ENCODE assay signal across 11 mouse cellular contexts in genomic region chrX:72275372-72275663, GRCm38 (mm10). TPM values are rescaled to one million over a fixed set of nuclear protein-coding genes. Genes with fewer than 3 reads are reported as not detected.
A peak's percentile ranks its signal among the peaks of the same experiment; 100 is the strongest.
DNase-seq lines count a peak whose midpoint lies in the region; ATAC-seq lines count a peak whose summit lies in the region.
"Had no signal": no experiment of that assay in that cellular context is flagged by ENCODE, and none has a peak within 500 bp of the region (broad histone marks: within the 10 kb centered on the region; RNA-seq: fewer than 3 reads in every experiment).

No protein-coding gene starts in this region.

- H3K36me3 ChIP-seq in embryonic facial prominence, embryonic 10.5 days (replicated peaks) = peaks cover under 1% of the 10 kb centered on the region; the same call in 1 of the 2 replicates
- H3K36me3 ChIP-seq in hindbrain, embryonic 12.5 days = no peaks in the 10 kb centered on the region
- H3K36me3 ChIP-seq in midbrain, embryonic 12.5 days = no peaks in the 10 kb centered on the region

- DNase-seq in heart, adult 8-10 months (ENCODE audit: low spot score) = peak; percentile 4
- no peak for DNase-seq in heart, adult 11 months
- DNase-seq in embryonic facial prominence, embryonic 10.5 days (ENCODE audit: low spot score) = no peak
- DNase-seq in urinary bladder, postnatal 36 days (ENCODE audit: low spot score in 2 of 2) = no peak
- DNase-seq in urinary bladder, postnatal 4 days (ENCODE audit: low spot score in 2 of 2) = no peak
- DNase-seq in frontal cortex, postnatal 36 days (ENCODE audit: low spot score in 2 of 2) = no peak
- DNase-seq: cerebellum, adult 18-20 months had no signal

- H3K4me3 ChIP-seq in embryonic facial prominence, embryonic 10.5 days = peak overlapping the region; percentile 59
- H3K4me3 ChIP-seq in hindbrain, embryonic 12.5 days = no peak overlapping the region; the same call in 1 of the 2 replicates
- H3K4me3 ChIP-seq in midbrain, embryonic 12.5 days = no peak overlapping the region

- peak overlapping the region; percentile 66; the same call in 1 of the 2 replicates for H3K27ac ChIP-seq in embryonic facial prominence, embryonic 10.5 days (replicated peaks)
- no peak overlapping the region for H3K27ac ChIP-seq in hindbrain, embryonic 12.5 days
- H3K27ac ChIP-seq in midbrain, embryonic 12.5 days (replicated peaks) = no peak overlapping the region

- peak overlapping the region; percentile 61 for H3K4me2 ChIP-seq in hindbrain, embryonic 12.5 days (replicated peaks)
- peak overlapping the region; percentile 61; the same call in 1 of the 2 replicates for H3K4me2 ChIP-seq in midbrain, embryonic 12.5 days (replicated peaks)

- 0 out of 2 replicates have a peak, but pooled peaks have one; percentile 15 for ATAC-seq in hindbrain, embryonic 12.5 days (ENCODE audit: low FRiP score)
- no peak; the same call in 1 of the 2 replicates for ATAC-seq in midbrain, embryonic 12.5 days (ENCODE audit: low FRiP score, low read depth)

- H3K4me1 ChIP-seq in embryonic facial prominence, embryonic 10.5 days = no peaks in the 10 kb centered on the region
- H3K4me1 ChIP-seq in hindbrain, embryonic 12.5 days = no peaks in the 10 kb centered on the region
- H3K4me1 ChIP-seq in midbrain, embryonic 12.5 days = no peaks in the 10 kb centered on the region

- H3K27me3 ChIP-seq in embryonic facial prominence, embryonic 10.5 days (replicated peaks; ENCODE audit: low read depth, poor library complexity, severe bottlenecking) = 0 out of 2 replicates have a peak, but pooled peaks cover 15% of the 10 kb centered on the region
- no peaks in the 10 kb centered on the region for H3K27me3 ChIP-seq in hindbrain, embryonic 12.5 days
- H3K27me3 ChIP-seq in midbrain, embryonic 12.5 days = no peaks in the 10 kb centered on the region

- H3K9ac ChIP-seq in hindbrain, embryonic 12.5 days = no peak overlapping the region
- no peak overlapping the region for H3K9ac ChIP-seq in midbrain, embryonic 12.5 days (replicated peaks)

- H3K9me3 ChIP-seq in embryonic facial prominence, embryonic 10.5 days = no peaks in the 10 kb centered on the region
- H3K9me3 ChIP-seq in hindbrain, embryonic 12.5 days (replicated peaks) = no peaks in the 10 kb centered on the region
- no peaks in the 10 kb centered on the region for H3K9me3 ChIP-seq in midbrain, embryonic 12.5 days

- 59% methylated on average over 1 of the region's 1 CpGs for WGBS in embryonic facial prominence, embryonic 10.5 days
- 77% methylated on average over 1 of the region's 1 CpGs for WGBS in hindbrain, embryonic 12.5 days
- 83% methylated on average over 1 of the region's 1 CpGs for WGBS in midbrain, embryonic 12.5 days

RNA-seq across cellular contexts. Expression of gene Gabre, which starts 0.7 kb away (rescaled TPM):
- under 1 TPM; 0.28 to 0.75 (median 0.45) TPM for total RNA-seq in heart, adult 8-10 months (2022)
- 1.5 and 2.3 TPM in 2 replicates for polyA plus RNA-seq in embryonic facial prominence, embryonic 10.5 days (2016; fragmentation: Nextera tagmentation; extraction: Ambion mirVana)
- polyA plus RNA-seq in hindbrain, embryonic 12.5 days (2016; fragmentation: Nextera tagmentation; extraction: Ambion mirVana) = 1.1 and 1.2 TPM in 2 replicates
- 0.71 and 0.94 TPM in 2 replicates for polyA plus RNA-seq in midbrain, embryonic 12.5 days (2016; fragmentation: Nextera tagmentation; extraction: Ambion mirVana)
- total RNA-seq: megakaryocyte progenitor cell, adult 5-6 weeks had no signal

RNA-seq across cellular contexts. Expression of gene Magea4, which starts 53.5 kb away (rescaled TPM):
- total RNA-seq in heart, adult 8-10 months (2022) = not detected
- polyA plus RNA-seq in embryonic facial prominence, embryonic 10.5 days (2016; fragmentation: Nextera tagmentation; extraction: Ambion mirVana) = not detected in 2 replicates
- polyA plus RNA-seq in hindbrain, embryonic 12.5 days (2016; fragmentation: Nextera tagmentation; extraction: Ambion mirVana) = not detected in 2 replicates
- not detected in 2 replicates for polyA plus RNA-seq in midbrain, embryonic 12.5 days (2016; fragmentation: Nextera tagmentation; extraction: Ambion mirVana)
- total RNA-seq: megakaryocyte progenitor cell, adult 5-6 weeks had no signal
- polyA plus RNA-seq: C2C12 had no signal
